Mouse (Mus musculus) stomach, embryonic 15.5 days (tissue): ENCODE data around the gene Chm. TPM values are rescaled to one million over a fixed set of nuclear protein-coding genes. Genes with fewer than 3 reads are reported as not detected.
"Not testable (repeated sequence)": the region's sequence is repeated elsewhere in the genome, so short reads cannot be mapped to it uniquely, and the experiment has no call there.

ENCODE experiments used
- ATAC-seq: fragments of 200-750 bp; cut with Nextera tagmentation; 2 replicates; pipeline ENCODE4 v1.8.0; 2017; ENCODE audit warnings: low read depth, moderate number of reproducible peaks, moderate TSS enrichment; ENCODE audit not compliant: insufficient read depth, low FRiP score
- H3K27ac ChIP-seq: fragments of 300-500 bp; sonication (generic); 2 replicates; pipeline ENCODE4 v1.5.1; 2015; ENCODE audit warnings: mild to moderate bottlenecking, inconsistent platforms
- H3K27me3 ChIP-seq: fragments of 300-500 bp; sonication (generic); replicated peaks from 2 replicates; pipeline ENCODE4 v1.6.1; 2015; ENCODE audit warnings: inconsistent platforms
- H3K36me3 ChIP-seq: fragments of 300-500 bp; sonication (generic); 2 replicates; pipeline ENCODE4 v1.6.1; 2015; ENCODE audit warnings: inconsistent platforms
- H3K4me1 ChIP-seq: fragments of 300-500 bp; sonication (generic); 2 replicates; pipeline ENCODE4 v1.6.1; 2015; ENCODE audit warnings: inconsistent platforms
- H3K4me2 ChIP-seq: fragments of 300-500 bp; sonication (generic); 2 replicates; pipeline ENCODE4 v1.6.1; 2015; ENCODE audit warnings: mild to moderate bottlenecking, inconsistent platforms
- H3K4me3 ChIP-seq: fragments of 300-500 bp; sonication (generic); replicated peaks from 2 replicates; pipeline ENCODE4 v1.5.1; 2015; ENCODE audit warnings: inconsistent platforms
- H3K9ac ChIP-seq: fragments of 300-500 bp; sonication (generic); 2 replicates; pipeline ENCODE4 v1.6.1; 2015; ENCODE audit warnings: inconsistent platforms
- H3K9me3 ChIP-seq: fragments of 300-500 bp; sonication (generic); 2 replicates; pipeline ENCODE4 v1.6.1; 2016; ENCODE audit warnings: inconsistent platforms
- WGBS: fragments of 180-500 bp; shearing (Covaris S2); methylation state at CpG from one replicate; pipeline ENCODE4 v1.1.7; 2015; 5-methylcytosine and 5-hydroxymethylcytosine counted together
- polyA plus RNA-seq: library from polyadenylated mRNA; unstranded; fragments of >200 nt; fragmentation: Nextera tagmentation; extraction: Ambion mirVana; gene quantifications from 2 replicates; pipeline ENCODE4 v1.2.1, GENCODE M21; 2015

The Chm gene
- 10.4 and 12.1 TPM in 2 replicates for polyA plus RNA-seq

DNA sequence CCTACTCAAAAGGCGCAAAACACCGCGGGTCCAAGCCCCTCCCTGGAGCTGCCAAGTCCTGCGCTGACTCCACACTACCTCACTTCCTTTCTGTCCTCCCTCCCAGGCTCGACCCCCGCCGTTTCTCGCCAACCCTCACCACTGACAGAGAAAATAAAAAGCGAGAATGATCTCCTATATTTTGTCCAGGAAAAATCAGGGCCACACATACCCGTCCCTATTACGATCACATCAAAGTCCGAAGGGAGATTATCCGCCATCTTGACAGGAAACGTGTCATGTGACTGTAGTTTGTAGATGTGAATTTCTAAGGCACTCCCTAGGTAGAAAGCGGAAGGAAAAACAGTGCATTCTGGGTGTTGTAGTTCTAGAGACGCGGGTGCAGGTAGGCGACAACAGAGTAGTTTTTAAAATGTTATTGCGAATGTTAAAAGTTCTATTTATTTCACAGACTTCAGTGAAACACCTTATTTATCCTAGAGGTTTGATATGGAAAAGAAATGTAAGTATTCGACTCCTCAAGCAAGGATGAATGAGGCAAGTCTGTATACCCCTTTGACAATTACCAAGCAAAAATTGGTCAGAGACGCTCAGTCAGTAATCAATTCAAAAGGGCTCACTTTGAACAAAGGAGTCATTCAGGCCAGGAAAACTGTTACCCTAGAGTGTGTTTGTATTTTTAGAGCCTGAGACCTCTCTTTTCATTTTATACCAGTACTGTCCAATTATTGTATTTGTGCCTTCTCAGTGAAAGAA, at the start of gene Chm:
Gene Chm, minus strand, starts transcription at position 288 of the 756 bp plus-strand sequence.
- Histone ChIP-seq H3K4me1 (no peaks in the 10 kb centered on the region), H3K4me2 (peak within 1 kb of the TSS; percentile 45), H3K27me3 (no peaks in the 10 kb centered on the region), H3K4me3 (peak within 1 kb of the TSS; percentile 55), H3K9ac (peak within 1 kb of the TSS; percentile 16; the same call in 1 of the 2 replicates), H3K36me3 (no peaks in the 10 kb centered on the region), H3K27ac (peak within 1 kb of the TSS; percentile 63; the same call in 1 of the 2 replicates), H3K9me3 (no peaks in the 10 kb centered on the region)
- WGBS, result 14% methylated on average over 21 of the region's 21 CpGs
- ATAC-seq, result peak; percentile 91

DNA sequence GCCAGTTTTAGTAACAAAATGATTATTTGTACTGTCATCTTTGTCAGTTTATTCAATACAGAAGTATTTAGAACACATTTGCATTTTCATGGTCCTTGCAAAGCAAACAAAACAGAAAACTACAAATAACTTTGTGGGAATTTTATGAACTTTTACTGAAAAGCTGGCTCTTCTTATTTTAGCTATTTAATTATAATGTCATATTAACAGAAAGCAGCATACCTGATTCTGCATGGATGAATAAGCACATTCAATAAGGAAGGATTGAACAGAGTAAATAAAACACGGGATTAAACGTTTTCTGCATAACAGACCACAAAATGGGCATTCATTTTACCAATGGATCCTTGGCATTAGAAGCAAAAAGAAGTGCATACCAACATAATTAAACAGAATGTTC, 8.6 kb upstream of the Chm start:
- H3K9me3 ChIP-seq, result no peaks in the 10 kb centered on the region
- H3K4me3 ChIP-seq, result no peak overlapping the region
- H3K36me3 ChIP-seq, result no peaks in the 10 kb centered on the region
- H3K4me1 ChIP-seq, result no peaks in the 10 kb centered on the region
- ATAC-seq, result no peak
- H3K27ac ChIP-seq, result no peak overlapping the region
- no peak overlapping the region for H3K9ac ChIP-seq
- no peaks in the 10 kb centered on the region for H3K27me3 ChIP-seq
- 29% methylated on average over 2 of the region's 2 CpGs for WGBS
- H3K4me2 ChIP-seq, result no peak overlapping the region

- H3K4me2 ChIP-seq, result peak overlapping the region; percentile 45
- 13% methylated on average over 17 of the region's 17 CpGs for WGBS
- no peak for ATAC-seq
- H3K27me3 ChIP-seq, result no peaks in the 10 kb centered on the region
- H3K36me3 ChIP-seq, result no peaks in the 10 kb centered on the region
- H3K4me3 ChIP-seq, result peak overlapping the region; percentile 55
- no peaks in the 10 kb centered on the region for H3K9me3 ChIP-seq
- H3K4me1 ChIP-seq, result no peaks in the 10 kb centered on the region
- peak overlapping the region; percentile 16; the same call in 1 of the 2 replicates for H3K9ac ChIP-seq
- peak overlapping the region; percentile 63; the same call in 1 of the 2 replicates for H3K27ac ChIP-seq
Measured at GRCm38 (mm10) chrX:113184569-113185229, 618 bp downstream of the Chm start.

DNA sequence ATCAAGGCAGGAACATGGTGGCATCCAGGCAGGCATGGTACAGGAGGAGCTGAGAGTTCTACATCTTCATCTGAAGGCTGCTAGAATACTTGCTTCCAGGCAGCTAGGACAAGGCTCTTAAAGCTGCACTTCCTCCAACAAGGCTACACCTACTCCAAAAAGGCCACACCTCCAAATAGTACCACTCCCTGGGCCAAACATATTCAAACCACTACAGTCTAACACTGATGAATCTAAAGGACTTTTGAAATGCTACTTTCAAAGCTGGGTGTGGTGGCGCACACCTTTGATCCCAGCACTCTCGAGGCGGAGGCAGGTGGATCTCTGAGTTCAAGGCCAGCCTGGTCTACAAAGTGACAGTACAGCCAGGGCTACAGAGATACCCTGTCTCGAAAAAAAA, 4.5 kb downstream of the Chm start:
- H3K9me3 ChIP-seq, H3K36me3 ChIP-seq, H3K27ac ChIP-seq, H3K9ac ChIP-seq, H3K4me3 ChIP-seq, H3K4me1 ChIP-seq, H3K4me2 ChIP-seq, H3K27me3 ChIP-seq, ATAC-seq: not testable (repeated sequence)
- WGBS, result 90% methylated on average over 4 of the region's 4 CpGs

DNA sequence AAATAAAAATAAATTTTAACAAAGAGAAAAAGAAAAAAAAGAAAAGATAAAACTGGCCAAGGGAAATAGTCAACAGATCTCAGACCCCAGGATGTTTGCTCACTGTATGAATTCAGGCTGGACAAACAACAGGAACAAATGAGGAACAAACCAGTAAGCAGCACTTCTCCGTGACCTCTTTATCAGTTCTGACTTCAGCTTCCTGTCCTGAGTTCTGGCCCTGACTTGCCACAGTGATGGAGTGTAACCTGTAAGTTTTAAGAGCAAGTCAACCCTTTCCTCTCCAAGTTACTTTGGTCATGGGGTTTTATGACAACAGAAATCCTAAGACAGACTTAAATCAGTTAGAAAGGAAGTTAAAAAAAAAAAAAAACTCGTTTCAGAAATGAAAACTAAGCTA, 12.6 kb downstream of the Chm start:
- no peak overlapping the region for H3K4me3 ChIP-seq
- H3K27ac ChIP-seq, result no peak overlapping the region
- H3K9me3 ChIP-seq, result no peaks in the 10 kb centered on the region
- H3K36me3 ChIP-seq, result no peaks in the 10 kb centered on the region
- no peak for ATAC-seq
- no peaks in the 10 kb centered on the region for H3K4me1 ChIP-seq
- WGBS, result 55% methylated on average over 2 of the region's 2 CpGs
- no peak overlapping the region for H3K9ac ChIP-seq
- no peak overlapping the region for H3K4me2 ChIP-seq
- H3K27me3 ChIP-seq, result no peaks in the 10 kb centered on the region

GRCm38 (mm10) chrX:113172271-113172670, 13.0 kb downstream of the Chm start:
- ATAC-seq, result no peak
- H3K36me3 ChIP-seq, result no peaks in the 10 kb centered on the region
- H3K4me2 ChIP-seq, result no peak overlapping the region
- H3K9ac ChIP-seq, result no peak overlapping the region
- H3K4me1 ChIP-seq, result no peaks in the 10 kb centered on the region
- H3K27me3 ChIP-seq, result no peaks in the 10 kb centered on the region
- no peak overlapping the region for H3K4me3 ChIP-seq
- H3K9me3 ChIP-seq, result no peaks in the 10 kb centered on the region
- no peak overlapping the region for H3K27ac ChIP-seq
- WGBS, result 78% methylated on average over 1 of the region's 1 CpGs

GRCm38 (mm10) chrX:113160268-113160860, 25.0 kb downstream of the Chm start:
- Histone ChIP-seq H3K4me3 (no peak overlapping the region), H3K27me3 (no peaks in the 10 kb centered on the region), H3K4me1 (no peaks in the 10 kb centered on the region), H3K36me3 (no peaks in the 10 kb centered on the region), H3K9ac (no peak overlapping the region), H3K9me3 (no peaks in the 10 kb centered on the region), H3K27ac (no peak overlapping the region), H3K4me2 (no peak overlapping the region)
- no peak; the same call in 1 of the 2 replicates for ATAC-seq
- 47% methylated on average over 3 of the region's 3 CpGs for WGBS

GRCm38 (mm10) chrX:113084171-113084570, 101.1 kb downstream of the Chm start:
- no peaks in the 10 kb centered on the region for H3K4me1 ChIP-seq
- no peak overlapping the region for H3K27ac ChIP-seq
- H3K36me3 ChIP-seq, result no peaks in the 10 kb centered on the region
- ATAC-seq, result no peak
- 60% methylated on average over 2 of the region's 2 CpGs for WGBS
- H3K9ac ChIP-seq, result no peak overlapping the region
- H3K27me3 ChIP-seq, result no peaks in the 10 kb centered on the region
- H3K4me2 ChIP-seq, result no peak overlapping the region
- no peak overlapping the region for H3K4me3 ChIP-seq
- no peaks in the 10 kb centered on the region for H3K9me3 ChIP-seq

DNA sequence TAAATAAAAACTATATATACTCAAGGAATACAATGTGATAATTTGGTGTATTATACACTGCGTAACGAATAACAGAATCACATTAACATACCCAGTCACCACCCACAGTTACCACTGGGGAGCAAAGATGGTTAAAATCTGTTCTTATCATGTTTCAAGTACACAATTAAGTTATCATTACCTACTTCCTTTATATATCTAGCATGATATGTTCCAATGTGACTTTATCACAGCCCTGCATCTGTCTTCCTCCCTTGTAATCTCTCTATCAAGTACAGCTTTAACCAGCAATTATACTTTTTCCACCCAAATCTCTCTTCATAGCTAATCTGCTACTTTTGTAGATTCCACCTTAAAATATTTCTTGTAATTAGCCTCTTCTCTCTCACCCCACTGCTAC, 109.3 kb downstream of the Chm start:
- 88% methylated on average over 2 of the region's 2 CpGs for WGBS
- Histone ChIP-seq H3K9ac (no peak overlapping the region), H3K4me2 (no peak overlapping the region), H3K4me3 (no peak overlapping the region), H3K9me3 (no peaks in the 10 kb centered on the region), H3K36me3 (no peaks in the 10 kb centered on the region), H3K27me3 (no peaks in the 10 kb centered on the region), H3K27ac (no peak overlapping the region), H3K4me1 (no peaks in the 10 kb centered on the region)
- no peak for ATAC-seq

DNA sequence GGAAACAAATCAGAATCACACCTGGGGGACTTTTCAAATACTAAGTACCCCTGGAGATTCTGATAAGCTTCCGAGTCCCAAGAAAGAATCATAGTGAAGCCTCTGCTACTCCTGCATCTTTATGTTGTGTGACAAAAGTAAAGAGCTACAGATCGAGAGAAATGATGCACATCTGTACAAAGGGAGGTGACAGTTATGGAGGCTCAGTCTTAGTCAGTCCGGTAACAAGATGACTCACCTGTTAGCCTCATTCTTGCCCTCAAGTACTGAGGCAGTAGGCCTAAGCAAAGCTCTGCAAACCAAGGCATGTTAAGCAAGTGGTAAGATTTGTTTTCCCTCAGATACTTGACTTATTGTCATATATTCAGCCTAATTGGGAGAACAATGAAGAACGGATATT, 110.5 kb downstream of the Chm start:
- H3K9ac ChIP-seq, result no peak overlapping the region
- no peaks in the 10 kb centered on the region for H3K4me1 ChIP-seq
- ATAC-seq, result no peak
- H3K27ac ChIP-seq, result no peak overlapping the region
- H3K27me3 ChIP-seq, result no peaks in the 10 kb centered on the region
- H3K9me3 ChIP-seq, result no peaks in the 10 kb centered on the region
- H3K4me3 ChIP-seq, result no peak overlapping the region
- no peak overlapping the region for H3K4me2 ChIP-seq
- H3K36me3 ChIP-seq, result no peaks in the 10 kb centered on the region
- WGBS, result 85% methylated on average over 4 of the region's 4 CpGs

- no peak overlapping the region for H3K4me3 ChIP-seq
- WGBS, result 57% methylated on average over 3 of the region's 3 CpGs
- H3K27ac ChIP-seq, result no peak overlapping the region
- H3K27me3 ChIP-seq, result no peaks in the 10 kb centered on the region
- no peaks in the 10 kb centered on the region for H3K9me3 ChIP-seq
- no peak for ATAC-seq
- no peak overlapping the region for H3K9ac ChIP-seq
- no peaks in the 10 kb centered on the region for H3K36me3 ChIP-seq
- no peaks in the 10 kb centered on the region for H3K4me1 ChIP-seq
- H3K4me2 ChIP-seq, result no peak overlapping the region
Measured at GRCm38 (mm10) chrX:113003621-113004020, 181.7 kb downstream of the Chm start.

- Histone ChIP-seq H3K36me3 (no peaks in the 10 kb centered on the region), H3K4me2 (no peak overlapping the region), H3K9ac (no peak overlapping the region), H3K4me1 (no peaks in the 10 kb centered on the region), H3K27ac (no peak overlapping the region), H3K27me3 (no peaks in the 10 kb centered on the region), H3K9me3 (no peaks in the 10 kb centered on the region), H3K4me3 (no peak overlapping the region)
- 55% methylated on average over 3 of the region's 3 CpGs for WGBS
- ATAC-seq, result no peak
Measured at GRCm38 (mm10) chrX:113002192-113002591, 183.1 kb downstream of the Chm start.
